Mouse (Mus musculus) MEL (cell line): ENCODE data around the gene E030025P04Rik. TPM values are rescaled to one million over a fixed set of nuclear protein-coding genes. Genes with fewer than 3 reads are reported as not detected.

Experiments used
- DNase-seq: peaks from one replicate; pipeline ENCODE4 v3.0.0; 2011; ENCODE audit warnings: low read depth, low spot score
- H3K27ac ChIP-seq: 2 replicates; pipeline ENCODE4 v1.5.1; 2012; ENCODE audit warnings: low read depth, mild to moderate bottlenecking, control low read depth, low read length, moderate library complexity; ENCODE audit not compliant: control insufficient read depth
- H3K27me3 ChIP-seq, 2 experiments: fragments of 150-350 bp in 1 of 2; sonication (generic) in 1 of 2; 2 replicates each; pipeline ENCODE4 v1.6.1; 2012; ENCODE audit warnings: low read length in 2 of 2, mild to moderate bottlenecking in 2 of 2, improper control_type of control experiment in 1 of 2, moderate library complexity in 1 of 2; ENCODE audit not compliant: insufficient read depth in 2 of 2, control insufficient read depth in 1 of 2
- H3K36me3 ChIP-seq, 2 experiments: 2 replicates each; pipeline ENCODE4 v1.6.1; 2012 to 2014; ENCODE audit warnings: low read length in 2 of 2, improper control_type of control experiment in 1 of 2, inconsistent platforms in 1 of 2, mild to moderate bottlenecking in 1 of 2; ENCODE audit not compliant: insufficient read depth in 2 of 2, control insufficient read depth in 1 of 2
- H3K4me1 ChIP-seq, 2 experiments: fragments of 150-350 bp in 1 of 2; sonication (generic) in 1 of 2; 2 replicates each; pipeline ENCODE4 v1.6.1; 2012; ENCODE audit warnings: low read length in 2 of 2, improper control_type of control experiment in 1 of 2, mild to moderate bottlenecking in 1 of 2; ENCODE audit not compliant: insufficient read depth in 2 of 2, control insufficient read depth in 1 of 2
- H3K4me3 ChIP-seq, 2 experiments: fragments of 150-350 bp in 1 of 2; sonication (generic) in 1 of 2; 2 replicates each; pipeline ENCODE4 v1.5.1; 2012; ENCODE audit warnings: low read depth in 2 of 2, low read length in 2 of 2, mild to moderate bottlenecking in 2 of 2, moderate library complexity in 2 of 2, control low read depth in 1 of 2, improper control_type of control experiment in 1 of 2; ENCODE audit not compliant: control insufficient read depth in 1 of 2, insufficient read depth in 1 of 2
- H3K79me2 ChIP-seq: 2 replicates; pipeline ENCODE4 v1.6.1; 2012; ENCODE audit warnings: mild to moderate bottlenecking, low read length, moderate library complexity; ENCODE audit not compliant: control insufficient read depth, poor library complexity, insufficient read depth
- H3K9ac ChIP-seq: 2 replicates; pipeline ENCODE4 v1.6.1; 2012; ENCODE audit warnings: low read depth, mild to moderate bottlenecking, control low read depth, low read length, moderate library complexity; ENCODE audit not compliant: control insufficient read depth, poor library complexity, severe bottlenecking
- H3K9me3 ChIP-seq: fragments of 150-350 bp; sonication (generic); replicated peaks from 2 replicates; pipeline ENCODE4 v1.6.1; 2012; ENCODE audit warnings: mild to moderate bottlenecking, low read length, improper control_type of control experiment, moderate library complexity; ENCODE audit not compliant: insufficient read depth
- BHLHE40 ChIP-seq: IDR thresholded peaks from 2 replicates; pipeline ENCODE4 v1.6.1; 2012; ENCODE audit warnings: low read depth, mild to moderate bottlenecking, inconsistent platforms, low read length, improper control_type of control experiment, borderline replicate concordance
- CHD2 ChIP-seq: IDR thresholded peaks from 2 replicates; pipeline ENCODE4 v1.6.1; 2011; ENCODE audit warnings: low read length, improper control_type of control experiment
- CTCF ChIP-seq, 3 experiments: IDR thresholded peaks in 2 of 3; conservative IDR thresholded peaks in 1 of 3; 2 replicates each; pipeline ENCODE4 v1.5.1; 2011 to 2012; ENCODE audit warnings: low read length in 3 of 3, low read depth in 2 of 3, mild to moderate bottlenecking in 2 of 3, improper control_type of control experiment in 1 of 3, inconsistent platforms in 1 of 3, mixed read lengths in 1 of 3, moderate library complexity in 1 of 3; ENCODE audit not compliant: control insufficient read depth in 1 of 3, insufficient read depth in 1 of 3, poor library complexity in 1 of 3, severe bottlenecking in 1 of 3
- ELF1 ChIP-seq: IDR thresholded peaks from 2 replicates; pipeline ENCODE4 v1.6.1; 2014; ENCODE audit warnings: low read depth, mild to moderate bottlenecking, inconsistent platforms, low read length, improper control_type of control experiment, moderate library complexity
- EP300 ChIP-seq, 2 experiments: IDR thresholded peaks; 2 replicates each; pipeline ENCODE4 v1.6.1; 2011; ENCODE audit warnings: improper control_type of control experiment in 2 of 2, low read length in 2 of 2, low read depth in 1 of 2, mild to moderate bottlenecking in 1 of 2
- ETS1 ChIP-seq: IDR thresholded peaks from 2 replicates; pipeline ENCODE4 v1.6.1; 2012; ENCODE audit warnings: low read depth, mild to moderate bottlenecking, inconsistent platforms, low read length, improper control_type of control experiment, moderate library complexity
- GATA1 ChIP-seq: IDR thresholded peaks from 2 replicates; pipeline ENCODE4 v1.6.1; 2011; ENCODE audit warnings: low read depth, low read length, improper control_type of control experiment
- JUND ChIP-seq: IDR thresholded peaks from 2 replicates; pipeline ENCODE4 v1.6.1; 2011; ENCODE audit warnings: low read depth, mild to moderate bottlenecking, improper control_type of control experiment, low read length
- KAT2A ChIP-seq: conservative IDR thresholded peaks from 2 replicates; pipeline ENCODE4 v1.6.1; 2012; ENCODE audit warnings: low read depth, low read length, improper control_type of control experiment, inconsistent platforms
- MAFK ChIP-seq: IDR thresholded peaks from 2 replicates; pipeline ENCODE4 v1.6.1; 2011; ENCODE audit warnings: low read depth, mild to moderate bottlenecking, low read length, improper control_type of control experiment, borderline replicate concordance
- MAX ChIP-seq: IDR thresholded peaks from 2 replicates; pipeline ENCODE4 v1.6.1; 2011; ENCODE audit warnings: low read length, improper control_type of control experiment
- MAZ ChIP-seq: IDR thresholded peaks from 2 replicates; pipeline ENCODE4 v1.6.1; 2012; ENCODE audit warnings: low read depth, mild to moderate bottlenecking, inconsistent platforms, low read length, improper control_type of control experiment
- MEF2A ChIP-seq: IDR thresholded peaks from 2 replicates; pipeline ENCODE4 v1.6.1; 2014; ENCODE audit warnings: low read depth, mild to moderate bottlenecking, inconsistent platforms, low read length, improper control_type of control experiment; ENCODE audit not compliant: poor library complexity, insufficient replicate concordance, severe bottlenecking; ENCODE audit errors: extremely low read depth
- MXI1 ChIP-seq: IDR thresholded peaks from 2 replicates; pipeline ENCODE4 v1.6.1; 2011; ENCODE audit warnings: mild to moderate bottlenecking, low read depth, low read length, improper control_type of control experiment
- MYB ChIP-seq: IDR thresholded peaks from 2 replicates; pipeline ENCODE4 v1.6.1; 2011; ENCODE audit warnings: mild to moderate bottlenecking, low read depth, low read length, improper control_type of control experiment
- MYC ChIP-seq: IDR thresholded peaks from 2 replicates; pipeline ENCODE4 v1.6.1; 2011; ENCODE audit warnings: low read depth, mild to moderate bottlenecking, low read length, improper control_type of control experiment, moderate library complexity
- NELFE ChIP-seq: IDR thresholded peaks from 2 replicates; pipeline ENCODE4 v1.6.1; 2011; ENCODE audit warnings: low read depth, low read length, improper control_type of control experiment
- POLR2A ChIP-seq, 2 experiments: IDR thresholded peaks; 2 replicates each; pipeline ENCODE4 v1.6.1; 2011 to 2012; ENCODE audit warnings: low read length in 2 of 2, mild to moderate bottlenecking in 2 of 2, control low read depth in 1 of 2, improper control_type of control experiment in 1 of 2, low read depth in 1 of 2, moderate library complexity in 1 of 2; ENCODE audit not compliant: control insufficient read depth in 1 of 2, insufficient read depth in 1 of 2, poor library complexity in 1 of 2
- POLR2AphosphoS2 ChIP-seq: IDR thresholded peaks from 2 replicates; pipeline ENCODE4 v1.6.1; 2011; ENCODE audit warnings: low read length, improper control_type of control experiment
- POLR2AphosphoS5 ChIP-seq: IDR thresholded peaks from 2 replicates; pipeline ENCODE4 v1.6.1; 2012; ENCODE audit warnings: low read depth, borderline replicate concordance, mild to moderate bottlenecking, inconsistent platforms, low read length, moderate library complexity, mixed read lengths
- RAD21 ChIP-seq: IDR thresholded peaks from 2 replicates; pipeline ENCODE4 v1.6.1; 2011; ENCODE audit warnings: mild to moderate bottlenecking, low read depth, low read length, improper control_type of control experiment
- RCOR1 ChIP-seq: IDR thresholded peaks from 2 replicates; pipeline ENCODE4 v1.6.1; 2012; ENCODE audit warnings: low read depth, mild to moderate bottlenecking, inconsistent platforms, low read length, improper control_type of control experiment
- SIN3A ChIP-seq: IDR thresholded peaks from 2 replicates; pipeline ENCODE4 v1.6.1; 2012; ENCODE audit warnings: low read length, improper control_type of control experiment, inconsistent platforms
- TAL1 ChIP-seq: IDR thresholded peaks from 2 replicates; pipeline ENCODE4 v1.6.1; 2012; ENCODE audit warnings: mild to moderate bottlenecking, inconsistent platforms, low read length, moderate library complexity, mixed read lengths
- TBP ChIP-seq: IDR thresholded peaks from 2 replicates; pipeline ENCODE4 v1.8.0; 2011; ENCODE audit warnings: low read depth, low read length, improper control_type of control experiment
- TCF12 ChIP-seq: IDR thresholded peaks from 2 replicates; pipeline ENCODE4 v1.6.1; 2014; ENCODE audit warnings: low read depth, mild to moderate bottlenecking, inconsistent platforms, low read length, improper control_type of control experiment, moderate library complexity
- USF2 ChIP-seq, 2 experiments: IDR thresholded peaks; 2 replicates each; pipeline ENCODE4 v1.6.1; 2011 to 2012; ENCODE audit warnings: improper control_type of control experiment in 2 of 2, low read length in 2 of 2, borderline replicate concordance in 1 of 2, inconsistent platforms in 1 of 2, low read depth in 1 of 2, mild to moderate bottlenecking in 1 of 2; ENCODE audit not compliant: insufficient read depth in 1 of 2
- ZC3H11A ChIP-seq: IDR thresholded peaks from 2 replicates; pipeline ENCODE4 v1.6.1; 2012; ENCODE audit warnings: low read depth, mild to moderate bottlenecking, inconsistent platforms, low read length, improper control_type of control experiment
- ZKSCAN1 ChIP-seq: IDR thresholded peaks from 2 replicates; pipeline ENCODE4 v1.6.1; 2012; ENCODE audit warnings: low read depth, mild to moderate bottlenecking, inconsistent platforms, low read length, improper control_type of control experiment, moderate library complexity
- ZMIZ1 ChIP-seq: IDR thresholded peaks from 2 replicates; pipeline ENCODE4 v1.6.1; 2012; ENCODE audit warnings: low read depth, mild to moderate bottlenecking, inconsistent platforms, low read length, improper control_type of control experiment, moderate library complexity
- ZNF384 ChIP-seq: IDR thresholded peaks from 2 replicates; pipeline ENCODE4 v1.6.1; 2012; ENCODE audit warnings: low read depth, mild to moderate bottlenecking, inconsistent platforms, low read length, improper control_type of control experiment
- polyA plus RNA-seq, 2 experiments: library from polyadenylated mRNA; stranded (reverse) in 1 of 2; unstranded in 1 of 2; fragments of >175 nt in 1 of 2; fragments of >200 nt in 1 of 2; gene quantifications; 2 replicates each; pipeline versions ENCODE4 v1.2.1 to v1.2.4; 2012; ENCODE audit warnings: low replicate concordance in 2 of 2, low read depth in 1 of 2; ENCODE audit not compliant: insufficient read length in 2 of 2, insufficient read depth in 1 of 2, missing spikeins in 1 of 2
- total RNA-seq: library from RNA; depleted of rRNA; stranded (reverse); fragments of 300-350 nt; gene quantifications from 2 replicates; pipeline ENCODE4 v1.2.3, GENCODE M21; 2012

The E030025P04Rik gene
- total and polyA plus RNA-seq, 3 experiments = not detected

- Histone ChIP-seq H3K36me3 (no peaks in the 10 kb centered on the region), H3K79me2 (no peaks in the 10 kb centered on the region), H3K4me1 (no peaks in the 10 kb centered on the region), H3K27ac (no peak overlapping the region), H3K9ac (no peak overlapping the region), H3K27me3 (no peaks in the 10 kb centered on the region), H3K9me3 (no peaks in the 10 kb centered on the region), H3K4me3 (no peak overlapping the region)
- no peak for DNase-seq
- TF ChIP-seq TCF12 (no peak), ZMIZ1 (no peak), ETS1 (no peak), RCOR1 (no peak), GATA1 (no peak), CHD2 (no peak), BHLHE40 (no peak), USF2 (IDR thresholded peaks at IDR 0.05; ENCODE audit: borderline replicate concordance in 1 of 2, insufficient read depth in 1 of 2, low read depth in 1 of 2, low read length in 2 of 2) (no peak), MAFK (no peak), EP300 (IDR thresholded peaks at IDR 0.05; ENCODE audit: low read depth in 1 of 2, low read length in 2 of 2) (no peak), JUND (no peak), RAD21 (no peak), MXI1 (no peak), ZC3H11A (no peak), MEF2A (no peak), MYC (no peak), MAX (no peak), ZKSCAN1 (no peak), POLR2A (IDR thresholded peaks at IDR 0.05; ENCODE audit: control insufficient read depth in 1 of 2, insufficient read depth in 1 of 2, low read depth in 1 of 2, low read length in 2 of 2, poor library complexity in 1 of 2) (no peak)
Measured at GRCm38 (mm10) chr11:109170771-109171170, 26.6 kb upstream of the E030025P04Rik start.

- H3K27ac ChIP-seq = no peak overlapping the region
- H3K4me3 ChIP-seq = no peak overlapping the region
- no peaks in the 10 kb centered on the region for H3K79me2 ChIP-seq
- no peaks in the 10 kb centered on the region for H3K4me1 ChIP-seq
- no peaks in the 10 kb centered on the region for H3K27me3 ChIP-seq
- DNase-seq = no peak
- no peak for TF ChIP-seq MAX
- TF ChIP-seq MYC = no peak
- no peak for TF ChIP-seq CTCF (IDR thresholded peaks at IDR 0.05 in 2 of 3, conservative IDR thresholded peaks at IDR 0.05 in 1 of 3; ENCODE audit: control insufficient read depth in 1 of 3, insufficient read depth in 1 of 3, low read depth in 2 of 3, low read length in 3 of 3, poor library complexity in 1 of 3, severe bottlenecking in 1 of 3)
- TF ChIP-seq NELFE = no peak
- TF ChIP-seq JUND = no peak
- no peak for TF ChIP-seq KAT2A
- no peak for TF ChIP-seq SIN3A
- no peak for TF ChIP-seq MYB
- TF ChIP-seq TBP = no peak
- TF ChIP-seq MAZ = no peak
- no peak for TF ChIP-seq USF2 (IDR thresholded peaks at IDR 0.05; ENCODE audit: borderline replicate concordance in 1 of 2, insufficient read depth in 1 of 2, low read depth in 1 of 2, low read length in 2 of 2)
- TF ChIP-seq ETS1 = no peak
- no peak for TF ChIP-seq POLR2AphosphoS2
- no peak for TF ChIP-seq POLR2AphosphoS5
- TF ChIP-seq ZNF384 = no peak
- no peak for TF ChIP-seq TAL1
- no peak for TF ChIP-seq ZC3H11A
- TF ChIP-seq ELF1 = no peak
- no peak for TF ChIP-seq RAD21
- TF ChIP-seq CHD2 = no peak
- no peaks in the 10 kb centered on the region for H3K36me3 ChIP-seq
- H3K9me3 ChIP-seq = no peaks in the 10 kb centered on the region
- H3K9ac ChIP-seq = no peak overlapping the region
Measured at GRCm38 (mm10) chr11:109157694-109158093, 13.5 kb upstream of the E030025P04Rik start.
